Comparison of ENCODE assay signal across 13 mouse cellular contexts in genomic region chr4:94711002-94711401, GRCm38 (mm10).
"Had no signal": no experiment of that assay in that cellular context is flagged by ENCODE, and none has a peak within 500 bp of the region (broad histone marks: within the 10 kb centered on the region; RNA-seq: fewer than 3 reads in every experiment).

No protein-coding gene starts in this region.

- H3K4me1 ChIP-seq: intestine, embryonic 15.5 days; liver, embryonic 13.5 days had no signal

- H3K36me3 ChIP-seq: intestine, embryonic 15.5 days; liver, embryonic 13.5 days had no signal

- H3K9me3 ChIP-seq: intestine, embryonic 15.5 days; liver, embryonic 13.5 days; megakaryocyte, embryonic 14.5 days had no signal

- H3K9ac ChIP-seq: intestine, embryonic 15.5 days; liver, embryonic 13.5 days had no signal

- DNase-seq: layer of hippocampus, adult 9-11 months; liver, embryonic 13.5 days; lung, adult 2 months; lung, postnatal 14 days; lung, postnatal 4 days; midbrain, embryonic 14.5 days; thymus, adult 2 months; thymus, postnatal 14 days had no signal

- H3K27ac ChIP-seq: intestine, embryonic 15.5 days; layer of hippocampus, adult 2 months; liver, embryonic 13.5 days; stomach, postnatal 0 days had no signal

- H3K4me2 ChIP-seq: intestine, embryonic 15.5 days; liver, embryonic 13.5 days; midbrain, embryonic 11.5 days had no signal

- ATAC-seq: intestine, embryonic 15.5 days had no signal

- H3K27me3 ChIP-seq: intestine, embryonic 15.5 days; liver, embryonic 13.5 days; megakaryocyte, embryonic 14.5 days had no signal

- H3K4me3 ChIP-seq: intestine, embryonic 15.5 days; layer of hippocampus, adult 2 months; liver, embryonic 13.5 days; megakaryocyte, embryonic 14.5 days had no signal
